ENCODE assay signal across 14 mouse cellular contexts in the genomic region with DNA sequence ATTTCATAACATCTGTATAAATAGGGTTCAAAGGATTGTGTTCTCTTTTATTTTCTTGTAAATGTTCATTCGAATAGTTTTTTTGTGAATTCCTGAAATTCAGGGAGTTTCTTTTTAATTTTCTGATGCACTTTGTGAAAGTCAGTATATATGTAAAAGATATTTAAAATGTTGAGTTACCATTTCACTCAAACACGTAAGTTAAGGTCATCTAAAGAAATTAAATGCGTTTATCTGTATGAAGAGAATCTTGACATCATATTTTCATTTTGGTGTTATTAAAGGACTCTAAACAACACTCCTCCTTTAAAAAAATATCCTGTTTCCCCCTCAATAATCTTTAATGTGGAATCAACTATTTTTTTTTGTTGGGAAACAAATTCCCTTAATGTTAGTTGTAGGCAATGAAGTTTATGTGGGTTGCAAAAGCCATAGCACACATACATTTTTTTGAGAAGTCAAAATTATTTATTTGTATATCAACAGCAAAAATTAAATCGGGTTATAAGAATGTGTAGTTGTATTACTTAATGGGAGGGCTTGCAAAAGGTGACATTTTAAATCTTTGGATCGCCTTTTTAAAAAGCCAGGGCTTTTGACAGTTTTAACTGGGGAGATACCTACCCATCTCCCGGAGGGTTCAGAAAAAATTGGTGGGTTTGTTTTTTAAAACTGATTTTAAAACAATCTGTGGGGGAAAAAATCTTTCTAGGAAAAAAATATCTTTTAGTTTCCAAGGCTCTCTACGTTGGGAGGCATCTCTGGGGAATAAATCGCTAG. TPM values are rescaled to one million over a fixed set of nuclear protein-coding genes. Genes with fewer than 3 reads are reported as not detected.
DNase-seq lines count a peak whose midpoint lies in the region; ATAC-seq and TF ChIP-seq lines count a peak whose summit lies in the region.
"Had no signal": no experiment of that assay in that cellular context is flagged by ENCODE, and none has a peak within 500 bp of the region (broad histone marks: within the 10 kb centered on the region; RNA-seq: fewer than 3 reads in every experiment).

No protein-coding gene starts in this region.

- no peaks in the 10 kb centered on the region for H3K9me3 ChIP-seq in hindbrain, embryonic 10.5 days
- H3K9me3 ChIP-seq in hindbrain, embryonic 16.5 days (ENCODE audit: control insufficient read depth, low read length) = no peaks in the 10 kb centered on the region
- no peaks in the 10 kb centered on the region for H3K9me3 ChIP-seq in forebrain, embryonic 16.5 days (ENCODE audit: control insufficient read depth, low read length)
- H3K9me3 ChIP-seq in midbrain, embryonic 16.5 days (replicated peaks; ENCODE audit: control insufficient read depth, low read length, poor library complexity, severe bottlenecking) = no peaks in the 10 kb centered on the region
- H3K9me3 ChIP-seq: liver, embryonic 15.5 days had no signal

- WGBS in hindbrain, embryonic 10.5 days = 10% methylated on average over 8 of the region's 8 CpGs
- 12% methylated on average over 8 of the region's 8 CpGs for WGBS in hindbrain, embryonic 16.5 days
- WGBS in forebrain, embryonic 16.5 days = 8% methylated on average over 8 of the region's 8 CpGs
- WGBS in midbrain, embryonic 16.5 days = 12% methylated on average over 8 of the region's 8 CpGs

- no peak for TF ChIP-seq POLR2A in brain, embryonic 14.5 days (IDR thresholded peaks at IDR 0.05; ENCODE audit: borderline replicate concordance, extremely low read depth, insufficient read depth, insufficient read length, poor library complexity, severe bottlenecking)

- H3K27ac ChIP-seq in hindbrain, embryonic 10.5 days = peak overlapping the region; percentile 93
- no peak overlapping the region for H3K27ac ChIP-seq in hindbrain, embryonic 16.5 days (ENCODE audit: low read depth, low read length)
- H3K27ac ChIP-seq in forebrain, embryonic 16.5 days (ENCODE audit: low read length) = no peak overlapping the region; the same call in 1 of the 2 replicates
- no peak overlapping the region for H3K27ac ChIP-seq in midbrain, embryonic 16.5 days (ENCODE audit: low read length)
- H3K27ac ChIP-seq: gastrocnemius, adult 2 months; liver, embryonic 15.5 days had no signal

- H3K27me3 ChIP-seq in hindbrain, embryonic 10.5 days (ENCODE audit: insufficient read depth, poor library complexity, severe bottlenecking) = peaks cover 87% of the 10 kb centered on the region
- H3K27me3 ChIP-seq in hindbrain, embryonic 16.5 days (replicated peaks; ENCODE audit: control insufficient read depth, insufficient read depth, low read length) = peaks cover 16% of the 10 kb centered on the region
- H3K27me3 ChIP-seq in forebrain, embryonic 16.5 days (replicated peaks; ENCODE audit: control insufficient read depth, insufficient read depth, low read length) = peaks cover 14% of the 10 kb centered on the region
- peaks cover 23% of the 10 kb centered on the region for H3K27me3 ChIP-seq in midbrain, embryonic 16.5 days (ENCODE audit: control insufficient read depth, insufficient read depth, low read depth, low read length)

- no peak for DNase-seq in hindbrain, embryonic 10.5 days (ENCODE audit: low spot score)
- peak; percentile 48 for DNase-seq in brain, embryonic 14.5 days (ENCODE audit: low read depth)
- DNase-seq in left cerebral cortex, postnatal 36 days (ENCODE audit: low spot score in 2 of 2) = no peak
- no peak for DNase-seq in heart, adult 8-10 months (ENCODE audit: low spot score)
- DNase-seq: cerebellum, adult 9-11 months; gastrocnemius, adult 2 months; kidney, adult 9 months had no signal

- intact Hi-C loops in left cerebral cortex, postnatal 36 days (cut with DNase I) = loop anchor here (5.0 to 10.0 kb wide), 7 partner anchors 63 to 1409 kb away; a partner anchor contains a TSS

- H3K4me2 ChIP-seq in hindbrain, embryonic 16.5 days (ENCODE audit: low read length) = no peak overlapping the region
- peak overlapping the region; percentile 34 for H3K4me2 ChIP-seq in forebrain, embryonic 16.5 days (ENCODE audit: low read length)
- no peak overlapping the region for H3K4me2 ChIP-seq in midbrain, embryonic 16.5 days (ENCODE audit: low read length)

- no peak overlapping the region for H3K9ac ChIP-seq in hindbrain, embryonic 16.5 days (ENCODE audit: low read depth, low read length)
- peak overlapping the region; percentile 14; the same call in 1 of the 2 replicates for H3K9ac ChIP-seq in forebrain, embryonic 16.5 days (replicated peaks; ENCODE audit: low read depth, low read length)
- H3K9ac ChIP-seq in midbrain, embryonic 16.5 days (ENCODE audit: low read depth, low read length) = no peak overlapping the region
- H3K9ac ChIP-seq: liver, embryonic 15.5 days had no signal

- no peak for TF ChIP-seq CTCF in brain, embryonic 14.5 days (IDR thresholded peaks at IDR 0.05; ENCODE audit: borderline replicate concordance, extremely low read depth, insufficient read depth, insufficient read length)

- H3K4me1 ChIP-seq in hindbrain, embryonic 10.5 days (replicated peaks) = peaks cover 76% of the 10 kb centered on the region
- peaks cover 25% of the 10 kb centered on the region for H3K4me1 ChIP-seq in hindbrain, embryonic 16.5 days (ENCODE audit: control insufficient read depth, insufficient read depth, low read depth, low read length)
- H3K4me1 ChIP-seq in forebrain, embryonic 16.5 days (replicated peaks; ENCODE audit: control insufficient read depth, insufficient read depth, low read length) = peaks cover 41% of the 10 kb centered on the region
- peaks cover 24% of the 10 kb centered on the region for H3K4me1 ChIP-seq in midbrain, embryonic 16.5 days (ENCODE audit: control insufficient read depth, insufficient read depth, low read length)

- no peak for ATAC-seq in hindbrain, embryonic 16.5 days
- no peak for ATAC-seq in forebrain, embryonic 16.5 days
- no peak for ATAC-seq in midbrain, embryonic 16.5 days
- ATAC-seq: activated CD4-positive, CD25-positive, alpha-beta regulatory T cell, adult 4 months had no signal

- peaks cover 16% of the 10 kb centered on the region for H3K36me3 ChIP-seq in hindbrain, embryonic 10.5 days
- H3K36me3 ChIP-seq in hindbrain, embryonic 16.5 days (ENCODE audit: control insufficient read depth, insufficient read depth, low read length) = no peaks in the 10 kb centered on the region
- no peaks in the 10 kb centered on the region for H3K36me3 ChIP-seq in forebrain, embryonic 16.5 days (ENCODE audit: control insufficient read depth, insufficient read depth)
- no peaks in the 10 kb centered on the region for H3K36me3 ChIP-seq in midbrain, embryonic 16.5 days (ENCODE audit: control insufficient read depth, insufficient read depth, low read length)
- H3K36me3 ChIP-seq: liver, embryonic 15.5 days had no signal

- H3K4me3 ChIP-seq in hindbrain, embryonic 10.5 days = peak overlapping the region; percentile 70
- H3K4me3 ChIP-seq in hindbrain, embryonic 16.5 days (ENCODE audit: low read length) = no peak overlapping the region
- peak overlapping the region; percentile 35 for H3K4me3 ChIP-seq in forebrain, embryonic 16.5 days (replicated peaks; ENCODE audit: low read length)
- H3K4me3 ChIP-seq in midbrain, embryonic 16.5 days (ENCODE audit: low read depth, low read length) = peak overlapping the region; percentile 20; the same call in 1 of the 2 replicates

RNA-seq across cellular contexts. Expression of a gene that starts 3.7 kb away (rescaled TPM):
- 1.9 and 2.3 TPM in 2 replicates for polyA plus RNA-seq in hindbrain, embryonic 10.5 days (2016; fragmentation: Nextera tagmentation; extraction: Ambion mirVana)
- polyA plus RNA-seq in hindbrain, embryonic 16.5 days (2015; fragmentation: Nextera tagmentation; extraction: Ambion mirVana) = 0.35 and 0.96 TPM in 2 replicates
- 14.6 and 16.9 TPM in 2 replicates for polyA plus RNA-seq in brain, embryonic 14.5 days (2012; rRNA removed)
- polyA plus RNA-seq in forebrain, embryonic 16.5 days (2015; fragmentation: Nextera tagmentation; extraction: Ambion mirVana) = 6.6 and 8.8 TPM in 2 replicates
- 3.0 and 4.2 TPM in 2 replicates for polyA plus RNA-seq in midbrain, embryonic 16.5 days (2015; fragmentation: Nextera tagmentation; extraction: Ambion mirVana)
- 1 to 10 TPM; 2.8 to 4.6 TPM for total RNA-seq in left cerebral cortex, postnatal 36 days (2021)
- total RNA-seq in heart, adult 8-10 months (2022) = not detected
- total RNA-seq: gastrocnemius, adult 2 months; heart, postnatal 36 days; megakaryocyte, adult 5-6 weeks had no signal
- polyA plus RNA-seq: activated CD4-positive, CD25-positive, alpha-beta regulatory T cell, adult 4 months; liver, embryonic 15.5 days had no signal

RNA-seq across cellular contexts. Expression of a gene that starts 37.0 kb away (rescaled TPM):
- 8.3 and 14.2 TPM in 2 replicates for polyA plus RNA-seq in hindbrain, embryonic 10.5 days (2016; fragmentation: Nextera tagmentation; extraction: Ambion mirVana)
- 8.2 and 8.4 TPM in 2 replicates for polyA plus RNA-seq in hindbrain, embryonic 16.5 days (2015; fragmentation: Nextera tagmentation; extraction: Ambion mirVana)
- polyA plus RNA-seq in brain, embryonic 14.5 days (2012; rRNA removed) = 6.4 and 6.8 TPM in 2 replicates
- 8.7 and 9.1 TPM in 2 replicates for polyA plus RNA-seq in forebrain, embryonic 16.5 days (2015; fragmentation: Nextera tagmentation; extraction: Ambion mirVana)
- 6.7 and 8.1 TPM in 2 replicates for polyA plus RNA-seq in midbrain, embryonic 16.5 days (2015; fragmentation: Nextera tagmentation; extraction: Ambion mirVana)
- total RNA-seq in left cerebral cortex, postnatal 36 days (2021) = 10 to 100 TPM; 16.3 to 18.4 TPM
- 10 to 100 TPM; 31.2 to 38.6 (median 32.3) TPM for total RNA-seq in heart, adult 8-10 months (2022)

RNA-seq across cellular contexts. Expression of a gene that starts 37.0 kb away (rescaled TPM):
- 11.7 and 14.9 TPM in 2 replicates for polyA plus RNA-seq in hindbrain, embryonic 10.5 days (2016; fragmentation: Nextera tagmentation; extraction: Ambion mirVana)
- 20.9 and 23.8 TPM in 2 replicates for polyA plus RNA-seq in hindbrain, embryonic 16.5 days (2015; fragmentation: Nextera tagmentation; extraction: Ambion mirVana)
- polyA plus RNA-seq in brain, embryonic 14.5 days (2012; rRNA removed) = 20.5 and 21.3 TPM in 2 replicates
- polyA plus RNA-seq in forebrain, embryonic 16.5 days (2015; fragmentation: Nextera tagmentation; extraction: Ambion mirVana) = 24.6 and 26.6 TPM in 2 replicates
- polyA plus RNA-seq in midbrain, embryonic 16.5 days (2015; fragmentation: Nextera tagmentation; extraction: Ambion mirVana) = 25.5 and 26.6 TPM in 2 replicates
- total RNA-seq in left cerebral cortex, postnatal 36 days (2021) = 10 to 100 TPM; 24.3 to 28.3 TPM
- 10 to 100 TPM; 11.8 to 18.4 (median 13.9) TPM for total RNA-seq in heart, adult 8-10 months (2022)

RNA-seq across cellular contexts. Expression of a gene that starts 56.7 kb away (rescaled TPM):
- polyA plus RNA-seq in hindbrain, embryonic 10.5 days (2016; fragmentation: Nextera tagmentation; extraction: Ambion mirVana) = 76.8 and 105 TPM in 2 replicates
- 97.0 and 110 TPM in 2 replicates for polyA plus RNA-seq in hindbrain, embryonic 16.5 days (2015; fragmentation: Nextera tagmentation; extraction: Ambion mirVana)
- polyA plus RNA-seq in brain, embryonic 14.5 days (2012; rRNA removed) = 36.7 and 43.9 TPM in 2 replicates
- 98.5 and 105 TPM in 2 replicates for polyA plus RNA-seq in forebrain, embryonic 16.5 days (2015; fragmentation: Nextera tagmentation; extraction: Ambion mirVana)
- 97.1 and 98.5 TPM in 2 replicates for polyA plus RNA-seq in midbrain, embryonic 16.5 days (2015; fragmentation: Nextera tagmentation; extraction: Ambion mirVana)
- 100 to 1,000 TPM; 101 to 103 TPM for total RNA-seq in left cerebral cortex, postnatal 36 days (2021)
- total RNA-seq in heart, adult 8-10 months (2022) = 10 to 100 TPM; 38.0 to 41.7 (median 40.7) TPM
